Mouse (Mus musculus): ENCODE data around the gene Rab30. TPM values are rescaled to one million over a fixed set of nuclear protein-coding genes. Genes with fewer than 3 reads are reported as not detected.

The Rab30 gene
- 6.2 and 7.9 TPM in 2 replicates for polyA plus RNA-seq (2016; fragmentation: Nextera tagmentation; extraction: Ambion mirVana)

- WGBS (ENCODE audit: insufficient replicate concordance): 1% methylated on average over 38 of the region's 38 CpGs
- Histone ChIP-seq H3K4me3 (peak within 1 kb of the TSS; percentile 88), H3K27ac (peak within 1 kb of the TSS; percentile 87), H3K27me3 (replicated peaks) (peaks cover 17% of the 10 kb centered on the region; the same call in 1 of the 2 replicates), H3K9ac (peak within 1 kb of the TSS; percentile 95), H3K4me2 (peak within 1 kb of the TSS; percentile 86), H3K4me1 (peaks cover 34% of the 10 kb centered on the region), H3K9me3 (replicated peaks) (no peaks in the 10 kb centered on the region), H3K36me3 (peaks cover 33% of the 10 kb centered on the region)
- ATAC-seq: peak; percentile 99
Observed at GRCm38 (mm10) chr7:92741152-92741860, at the start of gene Rab30. TSS of gene Rab30 (plus strand) at chr7:92741603.

- 80% methylated on average over 3 of the region's 3 CpGs for WGBS (ENCODE audit: insufficient replicate concordance)
- H3K4me3 ChIP-seq: no peak overlapping the region
- no peak overlapping the region for H3K27ac ChIP-seq
- no peaks in the 10 kb centered on the region for H3K4me1 ChIP-seq
- H3K36me3 ChIP-seq: no peaks in the 10 kb centered on the region
- H3K4me2 ChIP-seq: no peak overlapping the region
- ATAC-seq: no peak
- H3K9me3 ChIP-seq (replicated peaks): no peaks in the 10 kb centered on the region
- no peak overlapping the region for H3K9ac ChIP-seq
- H3K27me3 ChIP-seq (replicated peaks): no peaks in the 10 kb centered on the region
Observed at GRCm38 (mm10) chr7:92696395-92696794, 45.0 kb upstream of the Rab30 start.

- ATAC-seq: no peak
- H3K4me3 ChIP-seq: no peak overlapping the region
- no peaks in the 10 kb centered on the region for H3K27me3 ChIP-seq (replicated peaks)
- H3K36me3 ChIP-seq: no peaks in the 10 kb centered on the region
- H3K9ac ChIP-seq: no peak overlapping the region
- no peak overlapping the region for H3K27ac ChIP-seq
- no peaks in the 10 kb centered on the region for H3K4me1 ChIP-seq
- H3K9me3 ChIP-seq (replicated peaks): no peaks in the 10 kb centered on the region
- WGBS (ENCODE audit: insufficient replicate concordance): 56% methylated on average over 5 of the region's 5 CpGs
- H3K4me2 ChIP-seq: no peak overlapping the region
Observed at GRCm38 (mm10) chr7:92698770-92699169, 42.6 kb upstream of the Rab30 start.

GRCm38 (mm10) chr7:92703661-92704060 lies 37.7 kb upstream of the Rab30 start:
- Histone ChIP-seq H3K27ac (no peak overlapping the region), H3K4me2 (no peak overlapping the region), H3K9me3 (replicated peaks) (no peaks in the 10 kb centered on the region), H3K4me1 (no peaks in the 10 kb centered on the region), H3K9ac (no peak overlapping the region), H3K27me3 (replicated peaks) (0 out of 2 replicates have a peak, but pooled peaks cover 3% of the 10 kb centered on the region), H3K36me3 (no peaks in the 10 kb centered on the region), H3K4me3 (no peak overlapping the region)
- no peak for ATAC-seq
- WGBS (ENCODE audit: insufficient replicate concordance): 58% methylated on average over 1 of the region's 1 CpGs

- Histone ChIP-seq H3K27me3 (replicated peaks) (0 out of 2 replicates have a peak, but pooled peaks cover 3% of the 10 kb centered on the region), H3K4me3 (no peak overlapping the region), H3K36me3 (no peaks in the 10 kb centered on the region), H3K4me2 (no peak overlapping the region), H3K4me1 (no peaks in the 10 kb centered on the region), H3K27ac (no peak overlapping the region), H3K9ac (no peak overlapping the region), H3K9me3 (replicated peaks) (no peaks in the 10 kb centered on the region)
- ATAC-seq: no peak
- WGBS (ENCODE audit: insufficient replicate concordance): 58% methylated on average over 2 of the region's 2 CpGs
Observed at GRCm38 (mm10) chr7:92705534-92705933, 35.9 kb upstream of the Rab30 start.

- no peaks in the 10 kb centered on the region for H3K36me3 ChIP-seq
- no peaks in the 10 kb centered on the region for H3K9me3 ChIP-seq (replicated peaks)
- ATAC-seq: no peak
- no peak overlapping the region for H3K4me2 ChIP-seq
- no peak overlapping the region for H3K4me3 ChIP-seq
- H3K27me3 ChIP-seq (replicated peaks): peaks cover 8% of the 10 kb centered on the region; the same call in 1 of the 2 replicates
- WGBS (ENCODE audit: insufficient replicate concordance): 63% methylated on average over 12 of the region's 12 CpGs
- H3K9ac ChIP-seq: no peak overlapping the region
- H3K4me1 ChIP-seq: no peaks in the 10 kb centered on the region
- no peak overlapping the region for H3K27ac ChIP-seq
Observed at GRCm38 (mm10) chr7:92706711-92707110, 34.7 kb upstream of the Rab30 start.

- Histone ChIP-seq H3K9me3 (replicated peaks) (no peaks in the 10 kb centered on the region), H3K9ac (no peak overlapping the region), H3K36me3 (no peaks in the 10 kb centered on the region), H3K27me3 (replicated peaks) (peaks cover 8% of the 10 kb centered on the region), H3K27ac (no peak overlapping the region), H3K4me2 (no peak overlapping the region), H3K4me1 (no peaks in the 10 kb centered on the region), H3K4me3 (no peak overlapping the region)
- ATAC-seq: no peak
- WGBS (ENCODE audit: insufficient replicate concordance): 23% methylated on average over 2 of the region's 2 CpGs
Observed at GRCm38 (mm10) chr7:92709573-92709972, 31.8 kb upstream of the Rab30 start.

- 36% methylated on average over 3 of the region's 3 CpGs for WGBS (ENCODE audit: insufficient replicate concordance)
Observed at GRCm38 (mm10) chr7:92711593-92711992, 29.8 kb upstream of the Rab30 start.

GRCm38 (mm10) chr7:92715055-92715454 lies 26.3 kb upstream of the Rab30 start:
- Histone ChIP-seq H3K4me2 (no peak overlapping the region), H3K4me3 (no peak overlapping the region), H3K36me3 (no peaks in the 10 kb centered on the region), H3K27me3 (replicated peaks) (peaks cover 5% of the 10 kb centered on the region), H3K9me3 (replicated peaks) (no peaks in the 10 kb centered on the region), H3K4me1 (no peaks in the 10 kb centered on the region), H3K9ac (no peak overlapping the region), H3K27ac (no peak overlapping the region)
- WGBS (ENCODE audit: insufficient replicate concordance): 44% methylated on average over 1 of the region's 1 CpGs
- no peak for ATAC-seq

More at GRCm38 (mm10) chr7:92711593-92711992, 29.8 kb upstream of the Rab30 start:
- Histone ChIP-seq H3K36me3 (no peaks in the 10 kb centered on the region), H3K4me3 (no peak overlapping the region), H3K4me2 (no peak overlapping the region), H3K9me3 (replicated peaks) (no peaks in the 10 kb centered on the region), H3K27ac (no peak overlapping the region), H3K4me1 (no peaks in the 10 kb centered on the region), H3K27me3 (replicated peaks) (peaks cover 8% of the 10 kb centered on the region), H3K9ac (no peak overlapping the region)
- ATAC-seq: no peak

- no peak overlapping the region for H3K4me2 ChIP-seq
- 38% methylated on average over 3 of the region's 3 CpGs for WGBS (ENCODE audit: insufficient replicate concordance)
- no peak overlapping the region for H3K9ac ChIP-seq
- peaks cover 4% of the 10 kb centered on the region; the same call in 1 of the 2 replicates for H3K27me3 ChIP-seq (replicated peaks)
- no peaks in the 10 kb centered on the region for H3K36me3 ChIP-seq
- no peak overlapping the region for H3K27ac ChIP-seq
- no peak overlapping the region for H3K4me3 ChIP-seq
- H3K9me3 ChIP-seq (replicated peaks): no peaks in the 10 kb centered on the region
- ATAC-seq: no peak
- H3K4me1 ChIP-seq: no peaks in the 10 kb centered on the region
Observed at GRCm38 (mm10) chr7:92720156-92720905, 21.1 kb upstream of the Rab30 start.

GRCm38 (mm10) chr7:92723750-92724149 lies 17.7 kb upstream of the Rab30 start:
- H3K36me3 ChIP-seq: no peaks in the 10 kb centered on the region
- H3K27me3 ChIP-seq (replicated peaks): peaks cover 4% of the 10 kb centered on the region; the same call in 1 of the 2 replicates
- no peak overlapping the region for H3K4me2 ChIP-seq
- H3K4me1 ChIP-seq: no peaks in the 10 kb centered on the region
- H3K4me3 ChIP-seq: no peak overlapping the region
- 52% methylated on average over 3 of the region's 3 CpGs for WGBS (ENCODE audit: insufficient replicate concordance)
- H3K9ac ChIP-seq: no peak overlapping the region
- no peaks in the 10 kb centered on the region for H3K9me3 ChIP-seq (replicated peaks)
- ATAC-seq: no peak
- H3K27ac ChIP-seq: no peak overlapping the region

- H3K36me3 ChIP-seq: no peaks in the 10 kb centered on the region
- H3K4me2 ChIP-seq: no peak overlapping the region
- no peak overlapping the region for H3K9ac ChIP-seq
- no peak overlapping the region for H3K27ac ChIP-seq
- no peak overlapping the region for H3K4me3 ChIP-seq
- H3K27me3 ChIP-seq (replicated peaks): peaks cover 4% of the 10 kb centered on the region; the same call in 1 of the 2 replicates
- WGBS (ENCODE audit: insufficient replicate concordance): 57% methylated on average over 4 of the region's 4 CpGs
- no peaks in the 10 kb centered on the region for H3K4me1 ChIP-seq
- no peak for ATAC-seq
- H3K9me3 ChIP-seq (replicated peaks): no peaks in the 10 kb centered on the region
Observed at GRCm38 (mm10) chr7:92724261-92724660, 17.1 kb upstream of the Rab30 start.

All from liver, embryonic 12.5 days (tissue).